Comparison of ENCODE assay signal across 8 mouse cellular contexts in the genomic region with DNA sequence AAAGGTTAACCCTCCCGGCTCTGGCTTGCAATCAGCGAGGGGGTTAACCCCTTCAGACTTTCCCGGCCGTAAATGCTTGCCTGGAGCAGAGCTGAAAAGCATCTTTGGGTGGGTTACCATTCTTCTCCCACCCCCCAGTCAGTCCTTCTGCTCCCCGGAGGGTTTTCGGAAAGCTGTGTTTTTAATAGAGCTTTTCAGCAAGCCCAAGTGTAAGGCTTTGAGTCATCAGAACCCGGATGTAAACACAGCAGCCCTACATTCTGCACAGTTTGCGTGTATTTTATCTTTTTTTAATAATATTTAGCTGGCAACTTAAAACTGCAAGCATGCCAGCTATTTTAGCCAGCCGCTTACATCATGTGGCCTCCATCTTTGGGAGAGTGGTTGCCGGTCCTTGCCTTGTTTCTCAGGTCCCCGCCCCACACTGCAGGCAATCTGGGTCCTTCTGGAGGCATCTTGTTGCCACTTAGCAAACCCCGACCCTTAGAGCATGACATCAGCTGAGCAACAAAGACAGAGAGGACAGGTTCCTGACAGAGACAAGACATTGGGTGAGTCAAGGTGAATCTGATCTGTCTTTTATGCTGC. TPM values are rescaled to one million over a fixed set of nuclear protein-coding genes. Genes with fewer than 3 reads are reported as not detected.
DNase-seq lines count a peak whose midpoint lies in the region; ATAC-seq and TF ChIP-seq lines count a peak whose summit lies in the region.

No protein-coding gene starts in this region.

- H3K9me3 ChIP-seq in kidney, embryonic 15.5 days (replicated peaks), result no peaks in the 10 kb centered on the region
- H3K9me3 ChIP-seq in hindbrain, embryonic 15.5 days, result no peaks in the 10 kb centered on the region
- H3K9me3 ChIP-seq in lung, postnatal 0 days (ENCODE audit: low read length), result no peaks in the 10 kb centered on the region
- H3K9me3 ChIP-seq in stomach, postnatal 0 days (ENCODE audit: control insufficient read depth, low read length), result no peaks in the 10 kb centered on the region

- H3K36me3 ChIP-seq in kidney, embryonic 15.5 days, result no peaks in the 10 kb centered on the region
- no peaks in the 10 kb centered on the region for H3K36me3 ChIP-seq in hindbrain, embryonic 15.5 days
- H3K36me3 ChIP-seq in lung, postnatal 0 days (ENCODE audit: insufficient read depth, low read length), result no peaks in the 10 kb centered on the region
- H3K36me3 ChIP-seq in stomach, postnatal 0 days (ENCODE audit: control insufficient read depth, insufficient read depth, low read length), result no peaks in the 10 kb centered on the region

- 0 out of 2 replicates have a peak, but pooled peaks have one; percentile 5 for ATAC-seq in kidney, embryonic 15.5 days (replicated peaks; ENCODE audit: low FRiP score)
- ATAC-seq in hindbrain, embryonic 15.5 days (ENCODE audit: low FRiP score, low read depth), result peak; percentile 4
- peak; percentile 14 for ATAC-seq in lung, postnatal 0 days
- ATAC-seq in stomach, postnatal 0 days (ENCODE audit: low FRiP score, low TSS enrichment), result peak; percentile 37

- no peak for DNase-seq in kidney, postnatal 14 days
- peak; percentile 73 for DNase-seq in ES-CJ7 (ENCODE audit: low read depth, low spot score)
- DNase-seq in embryo, embryonic 10.5 days (ENCODE audit: low spot score), result peak; percentile 76
- DNase-seq in lung, postnatal 0 days (ENCODE audit: low spot score), result peak; percentile 88
- DNase-seq in stomach, postnatal 0 days (ENCODE audit: low spot score), result peak; percentile 61
- DNase-seq in layer of hippocampus, postnatal 36 days, result no peak

- no peaks in the 10 kb centered on the region for H3K27me3 ChIP-seq in kidney, embryonic 15.5 days
- no peaks in the 10 kb centered on the region for H3K27me3 ChIP-seq in hindbrain, embryonic 15.5 days
- H3K27me3 ChIP-seq in lung, postnatal 0 days (replicated peaks; ENCODE audit: insufficient read depth, low read length), result no peaks in the 10 kb centered on the region
- no peaks in the 10 kb centered on the region for H3K27me3 ChIP-seq in stomach, postnatal 0 days (ENCODE audit: control insufficient read depth, insufficient read depth, low read length)

- peak overlapping the region; percentile 68 for H3K4me2 ChIP-seq in kidney, embryonic 15.5 days
- H3K4me2 ChIP-seq in hindbrain, embryonic 15.5 days, result peak overlapping the region; percentile 70
- peak overlapping the region; percentile 52 for H3K4me2 ChIP-seq in lung, postnatal 0 days (replicated peaks; ENCODE audit: low read depth, low read length)
- H3K4me2 ChIP-seq in stomach, postnatal 0 days (replicated peaks; ENCODE audit: low read depth), result peak overlapping the region; percentile 55

- no peak for TF ChIP-seq CTCF in lung, postnatal 0 days (IDR thresholded peaks at IDR 0.05)
- no peak for TF ChIP-seq CTCF in stomach, postnatal 0 days (IDR thresholded peaks at IDR 0.05; ENCODE audit: low read depth)

- peak overlapping the region; percentile 100 for H3K27ac ChIP-seq in kidney, embryonic 15.5 days
- peak overlapping the region; percentile 98 for H3K27ac ChIP-seq in hindbrain, embryonic 15.5 days (replicated peaks)
- H3K27ac ChIP-seq in lung, postnatal 0 days (ENCODE audit: low read length), result peak overlapping the region; percentile 94
- H3K27ac ChIP-seq in stomach, postnatal 0 days (replicated peaks), result peak overlapping the region; percentile 97

- peak overlapping the region; percentile 23 for H3K9ac ChIP-seq in kidney, embryonic 15.5 days
- peak overlapping the region; percentile 42 for H3K9ac ChIP-seq in hindbrain, embryonic 15.5 days
- peak overlapping the region; percentile 20; the same call in 1 of the 2 replicates for H3K9ac ChIP-seq in lung, postnatal 0 days (replicated peaks; ENCODE audit: low read depth)
- peak overlapping the region; percentile 48 for H3K9ac ChIP-seq in stomach, postnatal 0 days (ENCODE audit: low read length)

- WGBS in kidney, embryonic 15.5 days, result 0% methylated on average over 12 of the region's 12 CpGs
- under 1% methylated on average over 12 of the region's 12 CpGs for WGBS in hindbrain, embryonic 15.5 days
- under 1% methylated on average over 12 of the region's 12 CpGs for WGBS in lung, postnatal 0 days
- WGBS in stomach, postnatal 0 days, result 1% methylated on average over 12 of the region's 12 CpGs

- peak overlapping the region; percentile 35 for H3K4me3 ChIP-seq in kidney, embryonic 15.5 days (replicated peaks)
- peak overlapping the region; percentile 32 for H3K4me3 ChIP-seq in hindbrain, embryonic 15.5 days
- H3K4me3 ChIP-seq in lung, postnatal 0 days (ENCODE audit: low read depth, low read length), result peak overlapping the region; percentile 14
- H3K4me3 ChIP-seq in stomach, postnatal 0 days (ENCODE audit: low read depth, low read length), result peak overlapping the region; percentile 27; the same call in 1 of the 2 replicates

- peak; percentile 9; the same call in 1 of the 2 replicates for TF ChIP-seq EP300 in lung, postnatal 0 days (IDR thresholded peaks at IDR 0.05)
- TF ChIP-seq EP300 in stomach, postnatal 0 days (optimal IDR thresholded peaks at IDR 0.05), result no peak

- peaks cover 93% of the 10 kb centered on the region for H3K4me1 ChIP-seq in kidney, embryonic 15.5 days
- peaks cover 91% of the 10 kb centered on the region for H3K4me1 ChIP-seq in hindbrain, embryonic 15.5 days (replicated peaks)
- H3K4me1 ChIP-seq in lung, postnatal 0 days (ENCODE audit: insufficient read depth, low read depth, low read length), result peaks cover 57% of the 10 kb centered on the region
- peaks cover 20% of the 10 kb centered on the region for H3K4me1 ChIP-seq in stomach, postnatal 0 days (replicated peaks; ENCODE audit: control insufficient read depth, insufficient read depth)

RNA-seq across cellular contexts. Expression of a gene that starts 10.3 kb away (rescaled TPM):
- polyA plus RNA-seq in kidney, embryonic 15.5 days (2015; fragmentation: Nextera tagmentation; extraction: Ambion mirVana), result 40.7 and 43.9 TPM in 2 replicates
- 72.9 and 87.3 TPM in 2 replicates for polyA plus RNA-seq in hindbrain, embryonic 15.5 days (2015; fragmentation: Nextera tagmentation; extraction: Ambion mirVana)
- polyA plus RNA-seq in lung, postnatal 0 days (2015; fragmentation: Nextera tagmentation; extraction: Ambion mirVana), result 39.5 and 49.1 TPM in 2 replicates
- 19.1 and 19.8 TPM in 2 replicates for polyA plus RNA-seq in stomach, postnatal 0 days (2015; fragmentation: Nextera tagmentation; extraction: Ambion mirVana)
- total RNA-seq in layer of hippocampus, postnatal 36 days (2021), result 10 to 100 TPM; 68.3 to 69.5 TPM

RNA-seq across cellular contexts. Expression of a gene that starts 51.9 kb away (rescaled TPM):
- 20.9 and 22.7 TPM in 2 replicates for polyA plus RNA-seq in kidney, embryonic 15.5 days (2015; fragmentation: Nextera tagmentation; extraction: Ambion mirVana)
- 45.1 and 46.1 TPM in 2 replicates for polyA plus RNA-seq in hindbrain, embryonic 15.5 days (2015; fragmentation: Nextera tagmentation; extraction: Ambion mirVana)
- polyA plus RNA-seq in lung, postnatal 0 days (2015; fragmentation: Nextera tagmentation; extraction: Ambion mirVana), result 12.5 and 14.8 TPM in 2 replicates
- 10.1 and 10.8 TPM in 2 replicates for polyA plus RNA-seq in stomach, postnatal 0 days (2015; fragmentation: Nextera tagmentation; extraction: Ambion mirVana)
- total RNA-seq in layer of hippocampus, postnatal 36 days (2021), result 10 to 100 TPM; 66.6 to 72.9 TPM

Comparison
In these comparisons a context has a peak if more than half of its experiments do, and no peak if none do; other contexts are left out.
1. DNase-seq: peak in ES-CJ7 (single experiment), embryo, embryonic 10.5 days (single experiment), lung, postnatal 0 days (single experiment) and stomach, postnatal 0 days (single experiment); none in kidney, postnatal 14 days (single experiment) and layer of hippocampus, postnatal 36 days (0 of 2).
2. Peak in every context shown above with its lines, with median percentiles within 50 percentile points of each other: ATAC-seq, H3K27ac ChIP-seq, H3K4me2 ChIP-seq, H3K4me3 ChIP-seq and H3K9ac ChIP-seq.